Mouse (Mus musculus) T-helper 17 cell (primary cell): ENCODE data around the gene Enpp3.

Source experiments
- in situ Hi-C, 2 experiments: fragments of 300-600 bp; cut with MboI, MseI; formaldehyde crosslinking; loops; 1 replicate in 1 of 2; 2 replicates in 1 of 2; pipeline ENCODE4 v1.15.1; 2025; ENCODE audit warnings: high pct_unique_total_duplicates in 2 of 2

Enpp3 gene

GRCm38 (mm10) chr10:24765151-24765755, 77.4 kb downstream of the Enpp3 start:
- in situ Hi-C loops = loop anchor here in 1 of 2 experiments (10.0 kb wide), 1 partner anchor 460 kb away; no protein-coding TSS in a partner anchor

GRCm38 (mm10) chr10:24764640-24765039, 78.0 kb downstream of the Enpp3 start:
- in situ Hi-C loops = loop anchor here in 1 of 2 experiments (10.0 kb wide), 1 partner anchor 460 kb away; no protein-coding TSS in a partner anchor

GRCm38 (mm10) chr10:24763257-24763656, 79.4 kb downstream of the Enpp3 start:
- in situ Hi-C loops = loop anchor here in 1 of 2 experiments (10.0 kb wide), 1 partner anchor 458 kb away; no protein-coding TSS in a partner anchor

GRCm38 (mm10) chr10:24758326-24758915, 84.2 kb downstream of the Enpp3 start:
- in situ Hi-C loops = no loop called here

GRCm38 (mm10) chr10:24754874-24755540, 87.6 kb downstream of the Enpp3 start:
- in situ Hi-C loops = no loop called here

- in situ Hi-C loops = no loop called here
Observed at GRCm38 (mm10) chr10:24754251-24754835, 88.3 kb downstream of the Enpp3 start.

GRCm38 (mm10) chr10:24753536-24754250, 88.9 kb downstream of the Enpp3 start:
- in situ Hi-C loops = no loop called here

- in situ Hi-C loops = no loop called here
Observed at GRCm38 (mm10) chr10:24742950-24743487, 99.6 kb downstream of the Enpp3 start.

GRCm38 (mm10) chr10:24741229-24742198, 101.1 kb downstream of the Enpp3 start:
- in situ Hi-C loops = no loop called here

- in situ Hi-C loops = no loop called here
Observed at GRCm38 (mm10) chr10:24739171-24739570, 103.5 kb downstream of the Enpp3 start.

GRCm38 (mm10) chr10:24738456-24738855, 104.2 kb downstream of the Enpp3 start:
- in situ Hi-C loops = no loop called here

GRCm38 (mm10) chr10:24735027-24735777, 107.4 kb downstream of the Enpp3 start:
- in situ Hi-C loops = no loop called here

GRCm38 (mm10) chr10:24727478-24727877, 115.1 kb downstream of the Enpp3 start:
- in situ Hi-C loops = no loop called here

- in situ Hi-C loops = no loop called here
Observed at GRCm38 (mm10) chr10:24725197-24725596, 117.4 kb downstream of the Enpp3 start.
